Mouse (Mus musculus): ENCODE data around the gene Tnrc6b. TPM values are rescaled to one million over a fixed set of nuclear protein-coding genes. Genes with fewer than 3 reads are reported as not detected.

The Tnrc6b gene
- polyA plus RNA-seq, 1 experiment from 2014 or later: 9.6 TPM

DNA sequence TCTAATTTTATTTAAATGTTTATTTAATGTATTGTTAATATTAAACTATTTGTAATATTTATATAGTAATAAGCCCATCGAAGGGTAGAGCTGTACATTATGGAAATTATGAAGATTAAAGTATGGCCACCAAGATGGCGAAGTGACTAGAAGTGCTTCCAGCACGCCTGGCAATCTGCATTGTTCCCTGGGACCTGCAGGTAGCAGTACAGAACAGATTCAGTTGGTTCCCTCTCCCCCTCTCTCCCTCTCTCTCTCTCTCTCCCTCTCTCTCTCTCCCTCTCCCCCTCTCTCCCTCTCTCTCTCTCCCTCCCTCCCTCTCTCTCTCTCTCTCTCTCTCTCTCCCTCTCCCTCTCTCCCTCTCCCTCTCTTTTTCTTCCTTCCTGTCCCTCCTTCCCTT lies 199.1 kb downstream of the Tnrc6b start:
- H3K9ac ChIP-seq (replicated peaks): no peak overlapping the region
- TF ChIP-seq CTCF (IDR thresholded peaks at IDR 0.05; ENCODE audit: low read depth) (no peak), EP300 (IDR thresholded peaks at IDR 0.05; ENCODE audit: low read depth) (no peak)
- ATAC-seq (no peak), DNase-seq (no peak)
- WGBS (ENCODE audit: insufficient replicate concordance): 83% methylated on average over 3 of the region's 3 CpGs
- no peaks in the 10 kb centered on the region for H3K9me3 ChIP-seq (ENCODE audit: low read length)
- no peak overlapping the region for H3K27ac ChIP-seq (ENCODE audit: low read depth)
- no peaks in the 10 kb centered on the region for H3K27me3 ChIP-seq (ENCODE audit: insufficient read depth, low read length)
- peaks cover 68% of the 10 kb centered on the region for H3K36me3 ChIP-seq (replicated peaks; ENCODE audit: insufficient read depth, low read length)
- peaks cover 11% of the 10 kb centered on the region for H3K4me1 ChIP-seq (ENCODE audit: insufficient read depth)
- no peak overlapping the region for H3K4me3 ChIP-seq (ENCODE audit: low read depth, low read length)
- no peak overlapping the region for H3K4me2 ChIP-seq (ENCODE audit: low read depth, low read length)

DNA sequence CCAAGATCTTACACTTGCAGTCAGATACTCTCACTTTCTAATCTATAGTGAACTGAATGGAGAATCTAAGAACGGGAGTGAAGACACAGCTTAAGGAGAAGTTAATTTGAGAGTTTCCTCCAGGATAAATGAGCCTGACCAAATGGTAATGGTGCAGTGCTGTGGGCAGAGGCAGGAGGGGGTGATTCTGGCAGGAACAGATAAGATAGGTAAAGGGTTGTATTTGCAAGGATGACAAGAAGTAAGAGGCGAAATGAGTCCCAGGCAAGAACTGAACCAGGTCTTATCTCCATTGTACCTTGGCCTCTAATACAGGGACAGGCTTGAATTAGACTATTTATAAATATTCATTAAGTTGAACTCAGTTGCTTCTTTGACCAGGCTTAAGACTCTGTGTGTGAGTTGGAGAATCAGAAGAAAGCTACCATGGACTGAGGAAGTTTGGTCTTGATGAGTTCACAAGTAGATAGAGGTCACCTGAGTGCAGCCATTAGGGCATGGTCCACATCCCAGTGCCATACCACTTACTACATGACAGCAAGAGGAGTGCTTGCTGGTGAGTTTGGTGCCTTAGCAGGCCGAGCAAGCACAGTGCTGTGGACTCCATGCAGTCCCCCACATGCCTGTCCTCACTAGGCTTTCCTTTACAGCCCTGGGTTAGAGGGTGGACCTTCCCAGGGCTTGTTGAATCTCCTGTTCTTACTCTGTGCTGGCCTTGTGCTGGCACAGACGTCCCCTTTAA lies 199.8 kb downstream of the Tnrc6b start:
- peak; percentile 81 for TF ChIP-seq EP300 (IDR thresholded peaks at IDR 0.05; ENCODE audit: low read depth)
- no peak for TF ChIP-seq CTCF (IDR thresholded peaks at IDR 0.05; ENCODE audit: low read depth)
- Histone ChIP-seq H3K27ac (ENCODE audit: low read depth) (no peak overlapping the region), H3K4me3 (ENCODE audit: low read depth, low read length) (no peak overlapping the region), H3K4me2 (ENCODE audit: low read depth, low read length) (peak overlapping the region; percentile 19; the same call in 1 of the 2 replicates), H3K27me3 (ENCODE audit: insufficient read depth, low read length) (no peaks in the 10 kb centered on the region), H3K9me3 (ENCODE audit: low read length) (no peaks in the 10 kb centered on the region), H3K36me3 (replicated peaks; ENCODE audit: insufficient read depth, low read length) (peaks cover 67% of the 10 kb centered on the region), H3K9ac (replicated peaks) (no peak overlapping the region), H3K4me1 (ENCODE audit: insufficient read depth) (peaks cover 11% of the 10 kb centered on the region)
- ATAC-seq: peak; percentile 91
- DNase-seq: no peak
- 62% methylated on average over 4 of the region's 4 CpGs for WGBS (ENCODE audit: insufficient replicate concordance)

DNA sequence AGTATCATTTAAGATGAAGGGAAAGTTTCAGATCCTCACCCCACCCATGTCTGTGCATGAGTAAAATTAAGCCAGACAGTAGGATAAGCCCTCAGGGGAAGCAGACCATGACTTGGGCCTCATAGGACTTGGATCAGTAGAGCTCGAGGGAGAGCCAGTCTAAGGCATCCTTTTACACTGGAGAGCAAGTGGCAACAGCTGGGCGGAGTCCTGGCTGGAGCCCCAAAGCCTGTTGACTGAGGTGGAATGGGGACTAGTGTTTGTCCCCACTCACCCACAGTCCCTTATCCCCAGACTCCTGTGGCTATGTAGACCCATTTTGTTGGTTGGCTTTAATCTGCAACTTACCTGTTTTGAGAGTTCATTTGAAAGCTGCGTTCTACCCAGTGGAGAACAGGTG lies 201.1 kb downstream of the Tnrc6b start:
- TF ChIP-seq EP300 (IDR thresholded peaks at IDR 0.05; ENCODE audit: low read depth) (no peak), CTCF (IDR thresholded peaks at IDR 0.05; ENCODE audit: low read depth) (no peak)
- 88% methylated on average over 3 of the region's 3 CpGs for WGBS (ENCODE audit: insufficient replicate concordance)
- Histone ChIP-seq H3K9ac (replicated peaks) (no peak overlapping the region), H3K27ac (ENCODE audit: low read depth) (no peak overlapping the region), H3K4me3 (ENCODE audit: low read depth, low read length) (no peak overlapping the region), H3K27me3 (ENCODE audit: insufficient read depth, low read length) (no peaks in the 10 kb centered on the region), H3K36me3 (replicated peaks; ENCODE audit: insufficient read depth, low read length) (peaks cover 68% of the 10 kb centered on the region), H3K4me2 (ENCODE audit: low read depth, low read length) (no peak overlapping the region), H3K4me1 (ENCODE audit: insufficient read depth) (peaks cover 11% of the 10 kb centered on the region), H3K9me3 (ENCODE audit: low read length) (no peaks in the 10 kb centered on the region)
- no peak for ATAC-seq
- no peak for DNase-seq

DNA sequence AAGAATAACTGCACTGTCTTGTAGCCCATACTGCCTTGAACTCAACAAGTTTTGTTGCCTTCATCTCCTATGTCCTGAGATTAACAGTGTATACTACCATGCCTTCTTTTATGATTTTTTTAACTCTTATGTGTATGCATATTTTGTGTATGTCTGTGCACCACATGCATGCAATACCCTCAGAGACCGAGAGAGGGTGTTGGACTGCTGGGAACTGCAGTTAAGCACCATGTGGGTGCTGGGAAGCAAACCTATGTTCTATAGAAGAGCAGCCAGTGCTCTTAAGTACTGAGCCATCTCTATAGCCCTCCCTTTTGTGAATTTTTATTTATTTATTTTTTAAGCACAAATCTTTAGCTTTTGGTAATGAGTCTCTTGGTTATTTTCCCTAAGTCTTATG lies 202.7 kb downstream of the Tnrc6b start:
- ATAC-seq: no peak
- 84% methylated on average over 1 of the region's 1 CpGs for WGBS (ENCODE audit: insufficient replicate concordance)
- H3K36me3 ChIP-seq (replicated peaks; ENCODE audit: insufficient read depth, low read length): peaks cover 74% of the 10 kb centered on the region

DNA sequence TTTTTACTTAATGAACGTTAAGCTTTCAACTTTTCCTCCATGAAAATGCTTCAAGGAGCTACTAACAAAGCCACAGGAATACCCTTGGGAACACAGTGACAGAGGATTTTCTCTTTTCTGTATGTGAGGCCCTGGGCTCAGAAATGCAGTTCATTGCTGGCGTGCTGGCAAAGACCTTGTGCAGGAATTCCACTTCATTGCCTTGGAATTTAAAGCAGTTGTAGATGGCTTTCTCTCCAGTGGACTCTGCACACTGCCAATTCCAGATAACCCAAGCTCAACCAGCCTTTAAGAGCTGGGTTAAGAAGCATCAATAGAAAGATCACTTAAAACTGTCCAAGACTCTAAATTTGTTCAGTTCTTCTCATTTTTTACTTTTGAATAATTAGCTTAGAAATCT lies 204.7 kb downstream of the Tnrc6b start:
- no peaks in the 10 kb centered on the region for H3K9me3 ChIP-seq (ENCODE audit: low read length)
- DNase-seq: no peak
- WGBS (ENCODE audit: insufficient replicate concordance): 85% methylated on average over 2 of the region's 2 CpGs
- H3K4me2 ChIP-seq (ENCODE audit: low read depth, low read length): no peak overlapping the region
- no peak for ATAC-seq
- H3K27ac ChIP-seq (ENCODE audit: low read depth): no peak overlapping the region
- no peak overlapping the region for H3K9ac ChIP-seq (replicated peaks)
- TF ChIP-seq EP300 (IDR thresholded peaks at IDR 0.05; ENCODE audit: low read depth) (no peak), CTCF (IDR thresholded peaks at IDR 0.05; ENCODE audit: low read depth) (no peak)
- no peak overlapping the region for H3K4me3 ChIP-seq (ENCODE audit: low read depth, low read length)
- H3K4me1 ChIP-seq (ENCODE audit: insufficient read depth): peaks cover 8% of the 10 kb centered on the region
- peaks cover 82% of the 10 kb centered on the region for H3K36me3 ChIP-seq (replicated peaks; ENCODE audit: insufficient read depth, low read length)
- H3K27me3 ChIP-seq (ENCODE audit: insufficient read depth, low read length): no peaks in the 10 kb centered on the region

More for the DNA sequence above, 202.7 kb downstream of the Tnrc6b start:
- no peak overlapping the region for H3K27ac ChIP-seq (ENCODE audit: low read depth)
- no peak overlapping the region for H3K9ac ChIP-seq (replicated peaks)
- H3K4me3 ChIP-seq (ENCODE audit: low read depth, low read length): no peak overlapping the region
- TF ChIP-seq EP300 (IDR thresholded peaks at IDR 0.05; ENCODE audit: low read depth): no peak
- TF ChIP-seq CTCF (IDR thresholded peaks at IDR 0.05; ENCODE audit: low read depth): peak; percentile 31
- DNase-seq: no peak
- H3K4me1 ChIP-seq (ENCODE audit: insufficient read depth): peaks cover 11% of the 10 kb centered on the region
- no peaks in the 10 kb centered on the region for H3K27me3 ChIP-seq (ENCODE audit: insufficient read depth, low read length)
- no peaks in the 10 kb centered on the region for H3K9me3 ChIP-seq (ENCODE audit: low read length)
- no peak overlapping the region for H3K4me2 ChIP-seq (ENCODE audit: low read depth, low read length)

DNA sequence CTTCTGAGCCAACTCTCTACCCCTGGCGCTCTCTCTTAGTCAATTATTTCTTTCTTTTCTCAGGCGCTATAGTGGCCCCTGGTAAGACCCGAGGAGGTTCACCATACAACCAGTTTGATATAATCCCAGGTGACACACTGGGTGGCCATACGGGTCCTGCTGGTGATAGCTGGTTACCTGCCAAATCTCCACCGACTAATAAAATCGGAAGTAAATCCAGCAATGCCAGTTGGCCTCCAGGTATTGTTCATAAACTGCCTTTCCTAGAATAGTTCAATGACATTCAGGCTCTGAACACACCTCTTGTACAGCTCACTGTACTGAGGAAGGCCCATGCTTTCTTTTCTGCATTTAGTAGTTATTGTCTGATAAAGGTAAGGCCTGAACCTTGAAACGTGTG lies 205.5 kb downstream of the Tnrc6b start:
- no peak overlapping the region for H3K9ac ChIP-seq (replicated peaks)
- no peak overlapping the region for H3K4me3 ChIP-seq (ENCODE audit: low read depth, low read length)
- no peaks in the 10 kb centered on the region for H3K27me3 ChIP-seq (ENCODE audit: insufficient read depth, low read length)
- no peak overlapping the region for H3K27ac ChIP-seq (ENCODE audit: low read depth)
- H3K4me2 ChIP-seq (ENCODE audit: low read depth, low read length): no peak overlapping the region
- ATAC-seq (no peak), DNase-seq (no peak)
- 94% methylated on average over 7 of the region's 7 CpGs for WGBS (ENCODE audit: insufficient replicate concordance)
- TF ChIP-seq CTCF (IDR thresholded peaks at IDR 0.05; ENCODE audit: low read depth) (no peak), EP300 (IDR thresholded peaks at IDR 0.05; ENCODE audit: low read depth) (no peak)
- H3K9me3 ChIP-seq (ENCODE audit: low read length): no peaks in the 10 kb centered on the region
- peaks cover 80% of the 10 kb centered on the region for H3K36me3 ChIP-seq (replicated peaks; ENCODE audit: insufficient read depth, low read length)
- peaks cover 2% of the 10 kb centered on the region; the same call in 1 of the 2 replicates for H3K4me1 ChIP-seq (ENCODE audit: insufficient read depth)
